Mouse (Mus musculus) spleen, postnatal 4 days (tissue): Measurements from ENCODE around the gene Nqo2.
"Not testable (repeated sequence)": the region's sequence is repeated elsewhere in the genome, so short reads cannot be mapped to it uniquely, and the experiment has no call there.

ENCODE experiments used
- DNase-seq, 2 experiments: peaks; one replicate each; pipeline ENCODE4 v3.0.0; 2022; ENCODE audit warnings: low spot score in 2 of 2

Nqo2 gene

GRCm38 (mm10) chr13:33964206-33965046 lies at the start of gene Nqo2:
Gene Nqo2, plus strand, starts transcription at chr13:33964687.
- DNase-seq = peak; percentile 48 to 70

GRCm38 (mm10) chr13:33921041-33921440 lies 43.4 kb upstream of the Nqo2 start:
- DNase-seq = no peak

GRCm38 (mm10) chr13:33921699-33922098 lies 42.8 kb upstream of the Nqo2 start:
- no peak for DNase-seq

GRCm38 (mm10) chr13:33930281-33930680 lies 34.2 kb upstream of the Nqo2 start:
- no peak for DNase-seq

- no peak for DNase-seq
Observed at GRCm38 (mm10) chr13:33930912-33931311, 33.6 kb upstream of the Nqo2 start.

GRCm38 (mm10) chr13:33934743-33935142 lies 29.7 kb upstream of the Nqo2 start:
- DNase-seq = no peak

- DNase-seq = peak in 1 of 2 experiments; percentile 20
Observed at GRCm38 (mm10) chr13:33935465-33936181, 28.9 kb upstream of the Nqo2 start.

- DNase-seq = no peak
Observed at GRCm38 (mm10) chr13:33937151-33937550, 27.3 kb upstream of the Nqo2 start.

GRCm38 (mm10) chr13:33937587-33937986 lies 26.9 kb upstream of the Nqo2 start:
- not testable (repeated sequence) for DNase-seq

- DNase-seq = no peak
Observed at GRCm38 (mm10) chr13:33941288-33941808, 23.1 kb upstream of the Nqo2 start.

- no peak for DNase-seq
Observed at GRCm38 (mm10) chr13:33942212-33942779, 22.2 kb upstream of the Nqo2 start.

- DNase-seq = no peak
Observed at GRCm38 (mm10) chr13:33951308-33952074, 13.0 kb upstream of the Nqo2 start.

GRCm38 (mm10) chr13:33952075-33952449 lies 12.4 kb upstream of the Nqo2 start:
- no peak for DNase-seq

- no peak for DNase-seq
Observed at GRCm38 (mm10) chr13:33952947-33953346, 11.5 kb upstream of the Nqo2 start.

GRCm38 (mm10) chr13:33956571-33957421 lies 7.7 kb upstream of the Nqo2 start:
- no peak for DNase-seq

- DNase-seq = no peak
Observed at GRCm38 (mm10) chr13:33959771-33960170, 4.7 kb upstream of the Nqo2 start.

- DNase-seq = no peak
Observed at GRCm38 (mm10) chr13:33965056-33966024, 853 bp downstream of the Nqo2 start.

- no peak for DNase-seq
Observed at GRCm38 (mm10) chr13:33966025-33966412, 1.5 kb downstream of the Nqo2 start.

GRCm38 (mm10) chr13:33966574-33966973 lies 2.1 kb downstream of the Nqo2 start:
- no peak for DNase-seq

- DNase-seq = no peak
Observed at GRCm38 (mm10) chr13:33989625-33990024, 25.1 kb downstream of the Nqo2 start.
